Mouse (Mus musculus) retina, adult 2 months (tissue): Measurements from ENCODE around the gene Gm10251.
"Not testable (repeated sequence)": the region's sequence is repeated elsewhere in the genome, so short reads cannot be mapped to it uniquely, and the experiment has no call there.

ENCODE experiments used
- DNase-seq: peaks from one replicate; pipeline ENCODE4 v3.0.0-alpha.2; 2012; ENCODE audit warnings: low read depth, low spot score

Gm10251 gene

DNA sequence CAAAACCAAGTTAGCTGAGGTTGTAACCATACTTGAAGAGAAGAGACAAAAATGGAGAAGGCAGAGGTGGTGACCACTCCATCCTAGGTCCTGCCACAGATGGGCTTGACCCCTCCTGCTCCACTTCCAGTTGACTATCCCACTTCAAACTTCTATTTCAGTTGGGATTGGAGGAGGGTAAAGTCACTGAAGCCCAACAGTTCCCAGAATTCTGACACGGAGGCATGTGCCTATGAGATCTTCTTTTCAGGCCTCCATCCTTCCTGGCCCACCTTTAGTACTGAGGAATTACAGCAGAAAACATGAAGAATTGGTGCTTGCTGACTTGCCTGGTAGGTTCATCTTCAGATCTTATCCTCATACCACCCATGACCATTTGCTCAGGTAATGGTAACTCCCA, at the start of gene Gm10251:
Gene Gm10251 (minus strand): TSS at position 101 of the 400 bp plus-strand sequence.
- not testable (repeated sequence) for DNase-seq

DNA sequence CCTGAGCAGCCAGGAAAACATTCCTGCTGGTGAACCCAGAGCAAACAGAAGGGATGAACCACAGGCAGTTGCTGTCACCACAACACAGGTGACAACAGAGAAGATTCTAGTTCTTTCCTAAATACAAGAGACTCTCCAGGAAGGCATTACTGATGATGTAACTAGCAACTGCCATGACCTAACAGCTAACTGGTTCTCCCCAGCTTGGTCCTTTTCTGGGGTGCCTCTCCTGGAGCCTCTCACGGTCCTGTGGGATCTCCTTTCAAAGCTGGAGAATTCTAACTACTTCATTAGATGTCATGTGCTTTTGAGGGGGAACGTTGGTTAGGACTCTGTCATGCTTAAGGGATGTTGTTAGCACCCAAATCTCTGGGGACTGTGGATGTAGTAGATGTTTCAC, 36.2 kb upstream of the Gm10251 start, which contains the start of gene Gm8050:
Gene Gm8050 (minus strand): TSS at position 101 of the 400 bp plus-strand sequence.
- DNase-seq, result not testable (repeated sequence)

DNA sequence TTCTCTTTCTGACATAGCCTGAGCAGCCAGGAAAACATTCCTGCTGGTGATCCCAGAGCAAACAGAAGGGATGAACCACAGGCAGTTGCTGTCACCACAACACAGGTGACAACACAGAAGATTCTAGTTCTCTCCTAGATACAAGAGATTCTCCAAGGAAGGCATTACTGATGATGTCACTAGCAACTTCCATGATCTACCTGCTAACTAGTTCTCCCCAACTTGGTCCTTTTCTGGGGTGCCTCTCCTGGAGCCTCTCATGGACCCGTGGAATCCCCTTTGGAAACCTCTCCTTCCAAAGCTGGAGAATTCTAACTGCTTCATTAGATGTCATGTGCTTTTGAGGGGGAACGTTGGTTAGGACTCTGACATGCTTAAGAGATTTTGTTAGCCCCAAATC, 61.7 kb downstream of the Gm10251 start, which contains the start of gene Gm3460:
Gene Gm3460 (minus strand): TSS at position 101 of the 400 bp plus-strand sequence.
- DNase-seq, result not testable (repeated sequence)

DNA sequence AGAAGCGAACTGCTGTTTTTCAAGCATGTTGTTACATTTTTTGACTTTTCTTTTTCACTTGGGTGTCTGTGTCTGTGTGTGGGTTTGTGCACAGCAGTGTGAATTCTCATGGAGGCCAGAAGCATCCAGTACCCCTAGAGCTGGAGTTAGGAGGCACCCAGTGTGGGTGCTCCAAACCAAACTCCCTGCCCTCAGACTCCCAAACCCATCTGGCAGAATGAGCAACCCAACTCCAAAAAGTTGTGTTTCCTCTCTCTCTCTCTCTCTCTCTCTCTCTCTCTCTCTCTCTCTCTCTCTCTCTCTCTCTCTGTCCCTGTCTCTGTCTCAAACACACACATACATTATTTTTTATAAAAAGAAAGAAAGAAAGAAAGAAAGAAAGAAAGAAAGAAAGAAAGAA, 77.5 kb downstream of the Gm10251 start:
- DNase-seq, result not testable (repeated sequence)

DNA sequence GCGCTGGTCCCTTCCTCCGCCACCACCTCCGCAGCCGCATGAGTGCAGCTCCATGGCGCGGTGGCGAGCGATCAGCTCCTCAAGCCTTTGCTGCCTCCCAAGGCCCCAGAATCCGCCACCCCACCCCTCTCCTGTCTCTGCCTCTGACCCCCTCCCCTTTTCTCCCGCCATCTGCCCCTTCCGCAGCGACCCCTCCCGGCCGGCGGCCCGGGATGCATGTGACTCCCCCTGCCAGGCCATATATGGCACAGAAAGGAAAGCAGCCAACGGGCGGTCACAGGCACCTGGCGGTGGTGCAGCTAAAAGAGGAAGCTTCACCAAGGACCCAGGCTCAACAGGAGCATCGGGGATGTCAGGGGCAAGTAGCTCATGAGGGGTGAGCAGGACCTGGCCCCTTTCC, 79.0 kb downstream of the Gm10251 start:
- not testable (repeated sequence) for DNase-seq

DNA sequence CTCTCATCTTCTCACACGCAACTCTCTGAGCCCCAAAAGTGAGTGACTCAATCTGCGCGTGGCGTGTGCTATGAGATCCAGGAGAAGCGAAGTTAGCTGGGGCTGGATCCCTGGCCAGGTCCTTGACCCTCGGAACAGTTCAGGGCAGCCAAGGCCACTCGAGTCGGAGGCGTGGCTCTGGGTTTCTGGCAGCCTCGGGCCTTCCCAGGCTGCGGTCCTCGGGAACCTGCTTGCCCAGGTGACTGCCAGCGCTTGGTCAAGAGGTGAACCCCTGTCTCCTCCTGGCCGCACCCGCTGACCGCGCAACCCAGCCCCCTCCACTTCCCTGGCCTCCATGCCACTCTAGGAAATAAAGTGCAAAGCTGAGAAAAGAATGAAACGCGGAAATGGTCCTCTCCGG, 79.4 kb downstream of the Gm10251 start:
- not testable (repeated sequence) for DNase-seq

DNA sequence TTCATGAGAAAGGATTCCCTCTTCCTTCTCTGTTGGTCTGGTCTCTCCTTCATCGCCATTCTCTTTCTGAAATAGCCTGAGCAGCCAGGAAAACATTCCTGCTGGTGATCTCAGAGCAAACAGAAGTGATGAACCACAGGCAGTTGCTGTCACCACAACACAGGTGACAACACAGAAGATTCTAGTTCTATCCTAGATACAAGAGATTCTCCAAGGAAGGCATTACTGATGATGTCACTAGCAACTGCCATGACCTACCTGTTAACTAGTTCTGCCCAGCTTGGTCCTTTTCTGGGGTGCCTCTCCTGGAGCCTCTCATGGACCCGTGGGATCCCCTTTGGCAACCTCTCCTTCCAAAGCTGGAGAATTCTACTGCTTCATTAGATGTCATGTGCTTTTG, 93.5 kb downstream of the Gm10251 start, which contains the start of gene Gm3629:
Gene Gm3629 (minus strand): TSS at position 101 of the 400 bp plus-strand sequence.
- DNase-seq, result not testable (repeated sequence)
